Mouse (Mus musculus): ENCODE measurements around the gene Rnh1.

- TF ChIP-seq CTCF (IDR thresholded peaks at IDR 0.05; ENCODE audit: extremely low read depth, insufficient read depth, low read length) (no peak), POLR2A (IDR thresholded peaks at IDR 0.05; ENCODE audit: extremely low read depth, insufficient read depth, low read length) (no peak)
These were observed 47.7 kb upstream of the Rnh1 start for GRCm38 (mm10) chr7:141220377-141220776.

Data from cortical plate, adult 2 months (tissue).